Mouse (Mus musculus): ENCODE results near the gene Ube2d3.

GRCm38 (mm10) chr3:135403856-135404255 is 34.1 kb upstream of the Ube2d3 start:
- TF ChIP-seq CTCF (IDR thresholded peaks at IDR 0.05) = peak; percentile 39
- no peak for TF ChIP-seq POLR2A (IDR thresholded peaks at IDR 0.05; ENCODE audit: insufficient read depth, low read depth, low read length)
- TF ChIP-seq EP300 (IDR thresholded peaks at IDR 0.05; ENCODE audit: insufficient read depth, low read depth, low read length) = no peak

All from heart, adult 2 months (tissue).